Mouse (Mus musculus) erythroblast, embryonic 14.5 days (primary cell): ENCODE results near the gene Olfr154. TPM values are rescaled to one million over a fixed set of nuclear protein-coding genes. Genes with fewer than 3 reads are reported as not detected.
"Not testable (repeated sequence)": the region's sequence is repeated elsewhere in the genome, so short reads cannot be mapped to it uniquely, and the experiment has no call there.

Source experiments
- H3K27me3 ChIP-seq: 2 replicates; pipeline ENCODE4 v1.6.1; 2012; ENCODE audit warnings: inconsistent platforms; ENCODE audit not compliant: control insufficient read depth
- H3K36me3 ChIP-seq: 2 replicates; pipeline ENCODE4 v1.6.1; 2012; ENCODE audit warnings: mild to moderate bottlenecking, inconsistent platforms; ENCODE audit not compliant: control insufficient read depth
- H3K4me1 ChIP-seq: 2 replicates; pipeline ENCODE4 v1.6.1; 2012; ENCODE audit warnings: inconsistent platforms; ENCODE audit not compliant: control insufficient read depth
- H3K4me3 ChIP-seq: replicated peaks from 2 replicates; pipeline ENCODE3; 2012; ENCODE audit warnings: moderate library complexity, mild to moderate bottlenecking, inconsistent platforms
- H3K9me3 ChIP-seq: 2 replicates; pipeline ENCODE4 v1.6.1; 2012; ENCODE audit warnings: low read length, inconsistent platforms, mixed read lengths; ENCODE audit not compliant: control insufficient read depth
- GATA1 ChIP-seq: IDR thresholded peaks from 2 replicates; pipeline ENCODE4 v1.6.1; 2012; ENCODE audit warnings: low read length, inconsistent platforms, mixed read lengths
- TAL1 ChIP-seq: IDR thresholded peaks from 3 replicates; pipeline ENCODE4 v1.6.1; 2012; ENCODE audit warnings: low read length, inconsistent platforms, mixed read lengths
- polyA plus RNA-seq: library from polyadenylated mRNA; stranded (reverse); fragments of >175 nt; gene quantifications from 2 replicates; pipeline ENCODE4 v1.2.3, GENCODE M21; 2012

Gene Olfr154
- not detected in 2 replicates for polyA plus RNA-seq

GRCm38 (mm10) chr2:85664355-85664754 is at the start of gene Olfr154:
Olfr154 (minus strand) TSS chr2:85664455.
- not testable (repeated sequence) for H3K27me3 ChIP-seq, H3K9me3 ChIP-seq, H3K4me1 ChIP-seq, H3K4me3 ChIP-seq, H3K36me3 ChIP-seq

GRCm38 (mm10) chr2:85711159-85711558 is 46.9 kb upstream of the Olfr154 start:
- Histone ChIP-seq H3K9me3 (peaks cover 8% of the 10 kb centered on the region), H3K36me3 (no peaks in the 10 kb centered on the region), H3K4me1 (no peaks in the 10 kb centered on the region), H3K4me3 (no peak overlapping the region), H3K27me3 (no peaks in the 10 kb centered on the region)
- no peak for TF ChIP-seq TAL1
- TF ChIP-seq GATA1: no peak

- not testable (repeated sequence) for H3K4me3 ChIP-seq, H3K36me3 ChIP-seq
Measured at GRCm38 (mm10) chr2:85710680-85711079, 46.4 kb upstream of the Olfr154 start.

GRCm38 (mm10) chr2:85689131-85689530 is 24.9 kb upstream of the Olfr154 start, which contains the start of gene Olfr1008:
Olfr1008 (plus strand) TSS chr2:85689431.
- peaks cover 3% of the 10 kb centered on the region for H3K9me3 ChIP-seq
- no peak within 1 kb of the TSS for H3K4me3 ChIP-seq
- H3K4me1 ChIP-seq: no peaks in the 10 kb centered on the region
- H3K36me3 ChIP-seq: no peaks in the 10 kb centered on the region
- no peaks in the 10 kb centered on the region for H3K27me3 ChIP-seq
- TF ChIP-seq TAL1: no peak
- no peak for TF ChIP-seq GATA1

More at GRCm38 (mm10) chr2:85710680-85711079, 46.4 kb upstream of the Olfr154 start:
- not testable (repeated sequence) for H3K9me3 ChIP-seq, H3K4me1 ChIP-seq, H3K27me3 ChIP-seq

- Histone ChIP-seq H3K9me3 (no peaks in the 10 kb centered on the region), H3K36me3 (no peaks in the 10 kb centered on the region), H3K4me3 (no peak within 1 kb of the TSS), H3K27me3 (no peaks in the 10 kb centered on the region), H3K4me1 (no peaks in the 10 kb centered on the region)
- no peak for TF ChIP-seq TAL1
- TF ChIP-seq GATA1: no peak
Measured at GRCm38 (mm10) chr2:85678667-85679066, 14.4 kb upstream of the Olfr154 start, which contains the start of gene Olfr1006. Olfr1006 (minus strand) TSS chr2:85678767.

- TF ChIP-seq TAL1 (no peak), GATA1 (no peak)
Measured at GRCm38 (mm10) chr2:85650604-85651003, 13.7 kb downstream of the Olfr154 start, which contains the start of gene Olfr1002. Olfr1002 (minus strand) TSS chr2:85650704.

More at GRCm38 (mm10) chr2:85650604-85651003, 13.7 kb downstream of the Olfr154 start, which contains the start of gene Olfr1002:
- Histone ChIP-seq H3K4me1 (no peaks in the 10 kb centered on the region), H3K4me3 (no peak within 1 kb of the TSS), H3K9me3 (no peaks in the 10 kb centered on the region), H3K36me3 (no peaks in the 10 kb centered on the region), H3K27me3 (no peaks in the 10 kb centered on the region)

Other genes with a start within 250 kb of the Olfr154 start
- gene Olfr993, start 249.6 kb downstream of the Olfr154 start, polyA plus RNA-seq: not detected in 2 replicates
- not detected in 2 replicates for gene Olfr994, start 228.0 kb downstream of the Olfr154 start, polyA plus RNA-seq
- gene Olfr995, start 220.8 kb downstream of the Olfr154 start, polyA plus RNA-seq: not detected in 2 replicates
- gene 4833423E24Rik, start 145.4 kb downstream of the Olfr154 start, polyA plus RNA-seq: not detected in 2 replicates
- gene Olfr996, start 85.2 kb downstream of the Olfr154 start, polyA plus RNA-seq: not detected in 2 replicates
- gene Olfr998, start 75.5 kb downstream of the Olfr154 start, polyA plus RNA-seq: not detected in 2 replicates
- gene Olfr1000, start 52.6 kb downstream of the Olfr154 start, polyA plus RNA-seq: not detected in 2 replicates
- gene Olfr1002, start 13.8 kb downstream of the Olfr154 start, polyA plus RNA-seq: not detected in 2 replicates
- not detected in 2 replicates for gene Olfr1006, start 14.3 kb upstream of the Olfr154 start, polyA plus RNA-seq
- gene Olfr1008, start 25.0 kb upstream of the Olfr154 start, polyA plus RNA-seq: not detected in 2 replicates
- not detected in 2 replicates for gene Olfr1009, start 51.0 kb upstream of the Olfr154 start, polyA plus RNA-seq
- gene Olfr1012, start 98.3 kb upstream of the Olfr154 start, polyA plus RNA-seq: not detected in 2 replicates
- gene Olfr1013, start 102.6 kb upstream of the Olfr154 start, polyA plus RNA-seq: not detected in 2 replicates
- not detected in 2 replicates for gene Olfr1014, start 108.3 kb upstream of the Olfr154 start, polyA plus RNA-seq
- gene Olfr1015, start 117.6 kb upstream of the Olfr154 start, polyA plus RNA-seq: not detected in 2 replicates
- not detected in 2 replicates for gene Olfr1016, start 138.1 kb upstream of the Olfr154 start, polyA plus RNA-seq
- not detected in 2 replicates for gene Olfr1018, start 154.0 kb upstream of the Olfr154 start, polyA plus RNA-seq
- gene Olfr1019, start 181.0 kb upstream of the Olfr154 start, polyA plus RNA-seq: 0.01 TPM in 1 of 2 replicates, not detected in the other
- not detected in 2 replicates for gene Olfr1020, start 182.6 kb upstream of the Olfr154 start, polyA plus RNA-seq
- not detected in 2 replicates for gene Olfr1022, start 204.1 kb upstream of the Olfr154 start, polyA plus RNA-seq
- gene Olfr1023, start 221.2 kb upstream of the Olfr154 start, polyA plus RNA-seq: not detected in 2 replicates
- gene Olfr1024, start 240.6 kb upstream of the Olfr154 start, polyA plus RNA-seq: not detected in 2 replicates